Mouse (Mus musculus): ENCODE measurements around the gene Rab39. TPM values are rescaled to one million over a fixed set of nuclear protein-coding genes. Genes with fewer than 3 reads are reported as not detected.

Rab39 gene
- polyA plus RNA-seq (2014; fragmentation: Nextera tagmentation; extraction: Ambion mirVana), result 3.7 and 3.8 TPM in 2 replicates

GRCm38 (mm10) chr9:53705992-53706696 lies at the start of gene Rab39:
Gene Rab39, minus strand, starts transcription at chr9:53706232.
- ATAC-seq, result peak; percentile 96
- H3K27ac ChIP-seq (ENCODE audit: low read depth, low read length), result no peak within 1 kb of the TSS
- WGBS, result 0% methylated on average over 47 of the region's 49 CpGs

DNA sequence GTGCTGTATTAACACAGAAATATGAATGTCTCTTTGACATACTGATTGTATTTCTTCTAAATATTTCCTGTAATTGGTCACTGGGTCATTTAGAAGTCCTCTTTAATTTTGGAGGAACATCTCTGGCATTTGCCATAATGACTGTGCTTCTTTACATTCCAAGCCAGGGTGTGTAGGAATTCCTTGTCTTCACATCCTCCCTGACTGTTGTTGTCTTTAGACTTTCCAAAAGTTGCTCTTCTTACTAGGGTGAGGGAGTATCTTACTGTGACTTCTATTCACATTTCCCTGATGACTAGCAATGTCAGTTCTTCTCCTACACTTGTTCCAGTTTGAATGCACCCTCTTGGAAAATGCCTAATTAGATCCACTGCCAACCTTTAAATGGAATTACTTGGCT lies 48.8 kb upstream of the Rab39 start:
- H3K27ac ChIP-seq (ENCODE audit: low read depth, low read length), result no peak overlapping the region
- H3K27me3 ChIP-seq (replicated peaks; ENCODE audit: control insufficient read depth, insufficient read depth, low read length), result no peaks in the 10 kb centered on the region
- DNase-seq (ENCODE audit: low spot score) (no peak), ATAC-seq (no peak)
- H3K4me2 ChIP-seq (ENCODE audit: low read length), result no peak overlapping the region
- H3K4me3 ChIP-seq (ENCODE audit: low read depth, low read length), result no peak overlapping the region
- H3K4me1 ChIP-seq (ENCODE audit: control insufficient read depth, insufficient read depth, low read length), result no peaks in the 10 kb centered on the region
- H3K36me3 ChIP-seq (ENCODE audit: control insufficient read depth, insufficient read depth, low read length), result no peaks in the 10 kb centered on the region
- H3K9ac ChIP-seq (ENCODE audit: low read length), result no peak overlapping the region
- no peaks in the 10 kb centered on the region for H3K9me3 ChIP-seq (replicated peaks; ENCODE audit: control insufficient read depth, low read length)

More at GRCm38 (mm10) chr9:53705992-53706696, at the start of gene Rab39:
- Histone ChIP-seq H3K9ac (ENCODE audit: low read length) (peak within 1 kb of the TSS; percentile 56), H3K36me3 (ENCODE audit: control insufficient read depth, insufficient read depth, low read length) (no peaks in the 10 kb centered on the region), H3K4me2 (ENCODE audit: low read length) (peak within 1 kb of the TSS; percentile 68), H3K27me3 (replicated peaks; ENCODE audit: control insufficient read depth, insufficient read depth, low read length) (no peaks in the 10 kb centered on the region), H3K9me3 (replicated peaks; ENCODE audit: control insufficient read depth, low read length) (no peaks in the 10 kb centered on the region), H3K4me3 (ENCODE audit: low read depth, low read length) (peak within 1 kb of the TSS; percentile 58), H3K4me1 (ENCODE audit: control insufficient read depth, insufficient read depth, low read length) (no peaks in the 10 kb centered on the region)
- peak; percentile 92 for DNase-seq (ENCODE audit: low spot score)

GRCm38 (mm10) chr9:53750899-53751298 lies 44.9 kb upstream of the Rab39 start:
- H3K36me3 ChIP-seq (ENCODE audit: control insufficient read depth, insufficient read depth, low read length), result no peaks in the 10 kb centered on the region
- no peak overlapping the region for H3K9ac ChIP-seq (ENCODE audit: low read length)
- no peak overlapping the region for H3K4me2 ChIP-seq (ENCODE audit: low read length)
- H3K27ac ChIP-seq (ENCODE audit: low read depth, low read length), result no peak overlapping the region
- no peaks in the 10 kb centered on the region for H3K27me3 ChIP-seq (replicated peaks; ENCODE audit: control insufficient read depth, insufficient read depth, low read length)
- H3K9me3 ChIP-seq (replicated peaks; ENCODE audit: control insufficient read depth, low read length), result no peaks in the 10 kb centered on the region
- 50% methylated on average over 5 of the region's 5 CpGs for WGBS
- DNase-seq (ENCODE audit: low spot score), result no peak
- H3K4me1 ChIP-seq (ENCODE audit: control insufficient read depth, insufficient read depth, low read length), result no peaks in the 10 kb centered on the region
- no peak overlapping the region for H3K4me3 ChIP-seq (ENCODE audit: low read depth, low read length)
- no peak for ATAC-seq

DNA sequence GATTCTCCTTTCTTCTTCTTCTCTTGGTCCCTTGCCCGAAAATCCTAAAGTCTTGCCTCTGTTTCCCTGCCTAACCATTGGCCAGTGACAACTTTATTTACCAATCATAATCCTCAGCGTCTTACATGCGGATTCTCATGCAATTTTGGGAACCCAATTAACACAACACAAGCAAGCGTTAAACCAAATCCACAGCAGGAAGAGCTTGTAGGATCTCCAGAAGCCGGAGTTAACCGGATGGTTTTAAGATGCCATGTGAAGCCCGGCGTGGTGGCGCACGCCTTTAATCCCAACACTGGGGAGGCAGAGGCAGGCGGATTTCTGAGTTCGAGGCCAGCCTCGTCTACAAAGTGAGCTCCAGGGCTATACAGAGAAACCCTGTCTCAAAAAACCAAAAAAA lies 44.4 kb upstream of the Rab39 start:
- no peak for DNase-seq (ENCODE audit: low spot score)
- no peak overlapping the region for H3K4me3 ChIP-seq (ENCODE audit: low read depth, low read length)
- no peak overlapping the region for H3K4me2 ChIP-seq (ENCODE audit: low read length)
- no peak overlapping the region for H3K27ac ChIP-seq (ENCODE audit: low read depth, low read length)
- H3K27me3 ChIP-seq (replicated peaks; ENCODE audit: control insufficient read depth, insufficient read depth, low read length), result no peaks in the 10 kb centered on the region
- WGBS, result 88% methylated on average over 13 of the region's 13 CpGs
- no peaks in the 10 kb centered on the region for H3K4me1 ChIP-seq (ENCODE audit: control insufficient read depth, insufficient read depth, low read length)
- no peaks in the 10 kb centered on the region for H3K36me3 ChIP-seq (ENCODE audit: control insufficient read depth, insufficient read depth, low read length)
- ATAC-seq, result no peak
- H3K9ac ChIP-seq (ENCODE audit: low read length), result no peak overlapping the region
- H3K9me3 ChIP-seq (replicated peaks; ENCODE audit: control insufficient read depth, low read length), result no peaks in the 10 kb centered on the region

DNA sequence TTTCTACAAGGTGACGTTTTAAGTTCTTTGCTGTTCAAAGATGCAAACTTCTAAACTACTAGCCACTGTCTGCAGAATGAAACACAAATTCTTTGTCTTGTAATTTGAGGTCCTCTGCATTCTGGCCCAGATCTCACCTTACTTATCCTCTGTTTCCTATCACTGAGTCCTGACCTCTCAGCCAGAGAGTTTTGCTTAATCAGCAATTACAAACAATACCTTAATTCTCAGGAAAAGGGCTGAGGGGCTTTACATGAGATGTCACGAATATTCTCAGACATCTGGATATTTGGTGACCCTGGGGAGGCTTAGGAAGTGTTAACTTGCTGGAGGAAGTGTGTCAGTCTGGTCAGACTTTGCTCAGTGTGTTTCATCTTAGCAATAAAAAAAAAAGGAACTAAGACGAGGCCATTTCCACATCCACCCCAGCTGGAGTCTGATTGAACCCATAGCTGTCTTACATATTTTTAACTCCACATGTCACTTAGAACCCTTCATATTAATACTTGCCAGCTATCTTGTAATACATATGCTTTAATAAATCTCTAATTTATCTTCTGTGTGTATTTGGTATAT lies 34.9 kb upstream of the Rab39 start:
- DNase-seq (ENCODE audit: low spot score) (no peak), ATAC-seq (no peak)
- Histone ChIP-seq H3K4me1 (ENCODE audit: control insufficient read depth, insufficient read depth, low read length) (no peaks in the 10 kb centered on the region), H3K27me3 (replicated peaks; ENCODE audit: control insufficient read depth, insufficient read depth, low read length) (no peaks in the 10 kb centered on the region), H3K9ac (ENCODE audit: low read length) (no peak overlapping the region), H3K4me2 (ENCODE audit: low read length) (no peak overlapping the region), H3K4me3 (ENCODE audit: low read depth, low read length) (no peak overlapping the region), H3K36me3 (ENCODE audit: control insufficient read depth, insufficient read depth, low read length) (no peaks in the 10 kb centered on the region), H3K27ac (ENCODE audit: low read depth, low read length) (no peak overlapping the region), H3K9me3 (replicated peaks; ENCODE audit: control insufficient read depth, low read length) (no peaks in the 10 kb centered on the region)
- 60% methylated on average over 3 of the region's 3 CpGs for WGBS

DNA sequence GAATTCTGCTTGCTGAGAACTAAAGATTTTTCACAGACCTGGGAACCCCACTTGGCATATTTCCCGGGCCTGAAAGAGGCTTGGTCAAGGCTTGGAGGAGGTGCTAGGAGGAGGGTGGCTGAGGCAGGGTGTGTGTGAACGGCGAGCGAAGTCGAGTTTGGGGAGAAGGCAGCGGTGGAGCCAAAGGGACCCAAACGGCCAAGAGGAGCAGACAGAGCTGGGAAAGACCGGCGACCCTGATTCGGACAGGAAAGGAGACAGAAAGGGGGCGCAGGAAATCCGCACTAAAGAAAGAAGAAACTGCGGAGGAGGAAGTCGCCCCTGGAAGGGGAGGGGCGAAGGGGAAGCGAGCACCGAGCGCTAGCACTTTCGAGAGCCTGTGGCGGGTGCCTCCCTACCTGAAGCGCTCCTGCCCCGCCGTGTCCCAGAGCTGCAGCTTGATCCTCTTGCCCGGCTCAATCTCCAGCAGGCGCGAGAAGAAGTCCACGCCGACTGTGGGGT lies 491 bp downstream of the Rab39 start:
- peak; percentile 41 for ATAC-seq
- WGBS, result 0% methylated on average over 27 of the region's 28 CpGs

DNA sequence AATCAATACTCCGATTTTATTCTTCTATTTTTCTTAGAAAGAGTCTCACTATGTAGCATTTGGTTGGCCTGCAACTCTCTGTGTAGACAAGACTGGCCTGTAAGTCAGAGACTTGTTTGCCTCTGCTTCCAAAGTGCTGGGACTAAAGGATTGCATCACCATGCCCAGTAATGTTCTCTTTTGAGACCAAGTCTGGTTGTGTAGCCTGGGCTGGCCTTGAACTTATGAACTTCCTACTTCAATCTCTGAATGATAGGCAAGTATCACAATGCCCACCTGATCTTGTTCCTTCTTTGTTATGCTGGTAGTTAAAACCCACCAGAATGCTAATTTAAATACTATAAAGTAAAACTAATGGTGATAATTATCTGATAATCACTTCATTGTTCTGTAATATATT lies 3.0 kb downstream of the Rab39 start:
- DNase-seq (ENCODE audit: low spot score), result no peak
- H3K9ac ChIP-seq (ENCODE audit: low read length), result no peak overlapping the region
- H3K36me3 ChIP-seq (ENCODE audit: control insufficient read depth, insufficient read depth, low read length), result no peaks in the 10 kb centered on the region
- 97% methylated on average over 1 of the region's 1 CpGs for WGBS
- no peak overlapping the region for H3K4me3 ChIP-seq (ENCODE audit: low read depth, low read length)
- no peaks in the 10 kb centered on the region for H3K27me3 ChIP-seq (replicated peaks; ENCODE audit: control insufficient read depth, insufficient read depth, low read length)
- H3K4me2 ChIP-seq (ENCODE audit: low read length), result no peak overlapping the region
- H3K4me1 ChIP-seq (ENCODE audit: control insufficient read depth, insufficient read depth, low read length), result no peaks in the 10 kb centered on the region
- ATAC-seq, result no peak
- H3K9me3 ChIP-seq (replicated peaks; ENCODE audit: control insufficient read depth, low read length), result no peaks in the 10 kb centered on the region
- H3K27ac ChIP-seq (ENCODE audit: low read depth, low read length), result no peak overlapping the region

More for the DNA sequence above, 491 bp downstream of the Rab39 start:
- peak overlapping the region; percentile 58 for H3K4me3 ChIP-seq (ENCODE audit: low read depth, low read length)
- DNase-seq (ENCODE audit: low spot score), result peak; percentile 67
- no peaks in the 10 kb centered on the region for H3K4me1 ChIP-seq (ENCODE audit: control insufficient read depth, insufficient read depth, low read length)
- H3K4me2 ChIP-seq (ENCODE audit: low read length), result peak overlapping the region; percentile 68
- no peaks in the 10 kb centered on the region for H3K36me3 ChIP-seq (ENCODE audit: control insufficient read depth, insufficient read depth, low read length)
- no peaks in the 10 kb centered on the region for H3K9me3 ChIP-seq (replicated peaks; ENCODE audit: control insufficient read depth, low read length)
- no peaks in the 10 kb centered on the region for H3K27me3 ChIP-seq (replicated peaks; ENCODE audit: control insufficient read depth, insufficient read depth, low read length)
- peak overlapping the region; percentile 56 for H3K9ac ChIP-seq (ENCODE audit: low read length)
- no peak overlapping the region for H3K27ac ChIP-seq (ENCODE audit: low read depth, low read length)

DNA sequence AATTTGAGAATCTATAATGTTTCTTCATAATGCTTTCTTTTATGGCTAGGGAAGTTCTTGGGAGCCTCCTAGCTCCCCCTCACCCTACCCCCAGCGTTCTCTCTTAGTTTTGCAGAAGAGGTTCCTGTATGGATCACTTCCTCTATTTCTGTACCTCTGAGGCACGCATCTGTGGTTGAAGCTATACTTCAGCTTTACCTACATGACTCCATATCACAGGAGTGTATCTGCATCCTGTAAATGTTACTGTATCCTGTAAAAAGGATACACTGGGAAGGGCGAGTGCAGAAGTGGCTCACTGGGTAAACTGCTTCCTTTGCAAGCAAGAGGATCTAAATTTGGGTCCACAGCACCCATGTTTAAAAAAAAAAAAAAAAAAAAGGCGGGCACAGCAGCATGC lies 5.5 kb downstream of the Rab39 start:
- Histone ChIP-seq H3K4me1 (ENCODE audit: control insufficient read depth, insufficient read depth, low read length) (no peaks in the 10 kb centered on the region), H3K9me3 (replicated peaks; ENCODE audit: control insufficient read depth, low read length) (no peaks in the 10 kb centered on the region), H3K27ac (ENCODE audit: low read depth, low read length) (no peak overlapping the region), H3K36me3 (ENCODE audit: control insufficient read depth, insufficient read depth, low read length) (no peaks in the 10 kb centered on the region), H3K9ac (ENCODE audit: low read length) (no peak overlapping the region), H3K4me2 (ENCODE audit: low read length) (no peak overlapping the region), H3K4me3 (ENCODE audit: low read depth, low read length) (no peak overlapping the region), H3K27me3 (replicated peaks; ENCODE audit: control insufficient read depth, insufficient read depth, low read length) (no peaks in the 10 kb centered on the region)
- no peak for ATAC-seq
- no peak for DNase-seq (ENCODE audit: low spot score)
- WGBS, result 72% methylated on average over 4 of the region's 4 CpGs

DNA sequence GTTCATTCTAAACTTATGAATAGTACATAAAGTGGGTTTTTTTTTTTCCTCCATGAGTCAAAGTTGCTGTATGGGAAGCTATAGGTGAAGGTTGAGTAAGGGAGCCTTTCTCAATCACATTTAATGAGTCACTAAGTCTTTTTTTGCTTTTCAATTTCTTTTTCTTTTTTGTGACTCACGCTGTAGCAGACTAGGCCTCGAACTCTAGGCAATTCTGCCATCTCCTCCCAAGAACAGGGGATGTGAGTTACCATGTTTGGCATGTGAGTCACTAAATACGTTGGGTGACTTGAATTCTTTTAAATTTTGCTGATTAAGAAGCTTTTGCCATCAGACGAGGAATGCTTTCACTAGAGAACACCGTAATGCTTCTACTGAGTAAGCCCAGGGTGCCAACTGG lies 10.2 kb downstream of the Rab39 start:
- DNase-seq (ENCODE audit: low spot score) (no peak), ATAC-seq (no peak)
- WGBS, result 89% methylated on average over 5 of the region's 5 CpGs
- Histone ChIP-seq H3K4me1 (ENCODE audit: control insufficient read depth, insufficient read depth, low read length) (no peaks in the 10 kb centered on the region), H3K4me3 (ENCODE audit: low read depth, low read length) (no peak overlapping the region), H3K27ac (ENCODE audit: low read depth, low read length) (no peak overlapping the region), H3K36me3 (ENCODE audit: control insufficient read depth, insufficient read depth, low read length) (no peaks in the 10 kb centered on the region), H3K9ac (ENCODE audit: low read length) (no peak overlapping the region), H3K4me2 (ENCODE audit: low read length) (no peak overlapping the region), H3K9me3 (replicated peaks; ENCODE audit: control insufficient read depth, low read length) (no peaks in the 10 kb centered on the region), H3K27me3 (replicated peaks; ENCODE audit: control insufficient read depth, insufficient read depth, low read length) (no peaks in the 10 kb centered on the region)
